Mouse (Mus musculus): ENCODE results near the gene Ppp1r16b.

- no peak for TF ChIP-seq CTCF (IDR thresholded peaks at IDR 0.05; ENCODE audit: low read depth, low read length)
- no peak for TF ChIP-seq TAL1 (conservative IDR thresholded peaks at IDR 0.05; ENCODE audit: low read depth, low read length)
- no peak for TF ChIP-seq GATA1 (IDR thresholded peaks at IDR 0.05; ENCODE audit: borderline replicate concordance, low read length)
- no peak for TF ChIP-seq POLR2AphosphoS5 (IDR thresholded peaks at IDR 0.05; ENCODE audit: insufficient replicate concordance, low read depth, low read length)
Measured at GRCm38 (mm10) chr2:158795043-158795442, 129.8 kb downstream of the Ppp1r16b start.
